Mouse (Mus musculus): Measurements from ENCODE around the gene Strap. TPM values are rescaled to one million over a fixed set of nuclear protein-coding genes. Genes with fewer than 3 reads are reported as not detected.
"Not testable (repeated sequence)": the region's sequence is repeated elsewhere in the genome, so short reads cannot be mapped to it uniquely, and the experiment has no call there.

Gene Strap
- total RNA-seq (2017) = 54.7 and 55.4 TPM in 2 replicates

- peak; percentile 97 for ATAC-seq (ENCODE audit: extremely low read depth, insufficient number of reproducible peaks, low FRiP score, poor library complexity, severe bottlenecking)
Observed at GRCm38 (mm10) chr6:137734846-137735609, at the start of gene Strap. Gene Strap (plus strand): TSS chr6:137735078.

DNA sequence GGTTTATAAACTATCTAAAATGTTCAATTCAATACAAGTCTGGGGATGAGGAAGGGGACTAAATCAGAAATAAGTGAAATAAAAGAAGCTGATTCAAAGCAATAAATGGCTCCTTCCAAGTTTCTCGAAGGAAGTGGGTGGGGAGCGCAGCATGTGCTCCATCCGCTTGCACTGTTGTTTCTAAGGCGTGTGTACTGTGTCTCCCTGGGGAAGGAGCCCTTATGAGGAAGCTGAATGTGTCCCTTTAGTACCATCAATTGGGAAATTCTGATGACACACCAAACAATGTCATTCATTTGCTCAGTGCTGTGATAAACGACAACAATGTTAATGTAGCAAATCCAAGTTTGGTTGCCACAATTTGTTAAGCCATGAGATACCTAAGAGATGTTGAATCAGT, 47.2 kb upstream of the Strap start:
- no peak for ATAC-seq (ENCODE audit: extremely low read depth, insufficient number of reproducible peaks, low FRiP score, poor library complexity, severe bottlenecking)

DNA sequence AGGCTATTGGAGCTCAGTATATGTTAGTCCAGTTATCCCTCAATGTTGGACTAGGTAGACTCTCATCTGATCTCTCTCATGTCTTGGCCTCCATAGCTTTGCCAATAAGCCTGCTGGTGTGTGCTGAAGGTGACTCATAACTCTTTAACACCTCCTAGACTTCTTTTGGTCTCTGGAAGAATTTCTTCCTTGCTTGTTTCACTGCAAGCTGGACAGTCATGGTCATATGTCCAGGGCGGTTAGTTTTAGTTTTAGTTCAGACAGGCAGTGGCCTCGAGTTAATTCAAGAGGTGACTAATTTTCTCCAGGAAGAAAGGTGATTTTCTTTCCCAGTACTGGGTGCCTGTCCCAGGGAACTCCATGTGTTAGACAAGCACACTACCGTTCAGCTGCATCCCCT, 46.8 kb upstream of the Strap start:
- ATAC-seq (ENCODE audit: extremely low read depth, insufficient number of reproducible peaks, low FRiP score, poor library complexity, severe bottlenecking) = no peak

DNA sequence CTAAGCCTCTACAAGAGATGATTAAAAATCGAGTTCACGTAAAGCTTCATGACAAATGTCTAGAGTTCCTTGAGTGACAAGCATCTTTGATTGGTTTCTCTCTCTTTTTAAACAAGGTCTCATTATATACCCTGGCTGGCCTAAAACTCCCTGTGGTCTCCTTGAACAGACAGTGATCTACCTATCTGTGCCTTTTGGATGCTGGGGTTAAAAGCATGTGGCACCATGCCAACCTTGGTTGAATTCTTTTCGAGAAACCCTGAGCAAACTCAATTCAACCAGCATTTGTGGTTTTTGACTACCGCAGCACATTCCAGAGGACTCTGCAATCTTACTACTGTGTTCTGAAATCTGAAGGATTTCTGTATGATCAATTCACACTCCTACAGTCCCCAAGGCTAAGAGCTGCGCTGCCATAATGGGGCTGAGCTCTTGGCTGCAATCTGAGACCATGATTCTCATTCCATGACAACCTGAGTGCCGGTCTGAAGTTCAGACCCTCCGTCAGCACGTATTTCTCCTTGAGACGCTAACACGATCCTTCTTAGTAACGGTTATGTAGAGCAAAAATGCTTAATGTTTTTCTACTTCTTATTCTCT, 46.3 kb upstream of the Strap start:
- no peak for ATAC-seq (ENCODE audit: extremely low read depth, insufficient number of reproducible peaks, low FRiP score, poor library complexity, severe bottlenecking)

GRCm38 (mm10) chr6:137690550-137691119, 44.2 kb upstream of the Strap start:
- ATAC-seq (ENCODE audit: extremely low read depth, insufficient number of reproducible peaks, low FRiP score, poor library complexity, severe bottlenecking) = no peak

DNA sequence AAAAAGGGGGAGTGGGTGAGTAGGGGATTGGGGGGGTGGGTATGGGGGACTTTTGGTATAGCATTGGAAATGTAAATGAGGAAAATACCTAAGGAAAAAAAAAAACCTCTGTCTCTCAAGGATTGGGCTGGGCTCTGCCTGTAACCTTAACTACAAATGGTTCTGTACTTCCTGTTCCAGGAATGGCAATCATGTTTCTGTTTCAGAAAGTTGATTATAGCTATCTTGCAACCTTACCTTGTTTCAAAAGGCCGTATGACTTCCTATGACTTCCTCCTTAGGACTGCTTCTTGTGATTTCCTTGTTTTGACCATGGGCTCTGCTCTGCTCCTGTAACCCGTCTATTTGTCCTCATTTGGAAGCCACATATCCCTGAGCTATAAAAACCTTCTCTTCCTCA, 40.6 kb upstream of the Strap start:
- ATAC-seq (ENCODE audit: extremely low read depth, insufficient number of reproducible peaks, low FRiP score, poor library complexity, severe bottlenecking) = no peak

DNA sequence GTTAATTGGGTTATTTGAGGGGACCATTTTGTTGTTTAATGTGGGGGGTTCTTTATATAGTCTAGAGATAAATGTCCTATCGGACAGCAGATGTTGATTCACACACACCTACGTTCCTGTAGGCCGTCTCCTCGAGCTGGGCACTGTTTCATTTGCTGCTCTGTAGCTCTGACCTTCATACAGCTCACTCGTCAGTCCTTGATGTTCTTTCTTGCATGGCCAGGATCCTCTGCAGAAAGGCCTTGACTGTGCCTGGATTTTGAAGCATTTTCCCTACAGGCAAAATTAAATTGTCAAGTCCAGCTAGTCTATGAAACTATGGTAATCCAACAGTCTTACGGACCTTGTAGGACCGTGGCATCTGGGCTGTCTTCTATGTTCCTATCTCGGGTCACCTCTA, 39.8 kb upstream of the Strap start:
- no peak for ATAC-seq (ENCODE audit: extremely low read depth, insufficient number of reproducible peaks, low FRiP score, poor library complexity, severe bottlenecking)

GRCm38 (mm10) chr6:137696445-137697204, 38.3 kb upstream of the Strap start:
- peak; percentile 68 for ATAC-seq (ENCODE audit: extremely low read depth, insufficient number of reproducible peaks, low FRiP score, poor library complexity, severe bottlenecking)

- ATAC-seq (ENCODE audit: extremely low read depth, insufficient number of reproducible peaks, low FRiP score, poor library complexity, severe bottlenecking) = no peak
Observed at GRCm38 (mm10) chr6:137699434-137699833, 35.4 kb upstream of the Strap start.

DNA sequence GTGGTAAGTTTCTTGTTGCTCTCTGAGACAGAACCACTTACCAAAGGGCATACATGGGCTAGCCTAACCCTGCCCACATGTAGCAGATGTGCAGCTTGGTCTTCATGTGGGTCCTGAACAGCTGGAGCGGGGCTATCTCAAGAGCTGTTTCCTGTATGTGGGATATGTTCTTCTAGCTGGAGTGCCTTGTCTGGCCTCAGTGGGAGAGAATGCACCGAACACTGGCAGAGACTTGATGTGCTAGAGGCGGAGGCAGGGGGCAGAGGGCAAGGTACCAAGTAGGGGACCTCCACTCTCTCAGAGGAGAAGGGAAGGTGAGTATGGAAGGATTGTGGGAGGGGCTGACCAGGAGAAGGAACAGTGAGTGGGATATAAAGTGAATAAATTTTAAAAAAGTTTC, 32.7 kb upstream of the Strap start:
- ATAC-seq (ENCODE audit: extremely low read depth, insufficient number of reproducible peaks, low FRiP score, poor library complexity, severe bottlenecking) = no peak

DNA sequence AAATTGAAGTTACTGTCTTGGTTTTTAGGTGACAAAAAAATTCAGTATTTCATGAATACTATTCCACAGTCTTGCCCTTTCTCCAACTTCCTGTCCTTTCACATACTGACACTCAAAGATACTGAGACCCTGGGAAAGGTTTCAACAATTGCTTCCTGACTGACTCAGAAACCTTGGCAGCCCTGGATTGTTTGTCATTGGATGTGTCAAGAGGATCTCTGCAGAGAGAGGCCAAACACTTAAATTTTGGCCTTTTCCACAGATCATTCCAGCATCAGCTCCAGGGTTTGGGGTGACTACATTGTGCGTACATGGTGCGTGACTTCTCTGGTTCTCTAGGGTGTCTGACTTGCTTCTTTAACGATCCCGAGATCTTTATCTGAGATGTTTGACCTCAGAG, 32.0 kb upstream of the Strap start:
- ATAC-seq (ENCODE audit: extremely low read depth, insufficient number of reproducible peaks, low FRiP score, poor library complexity, severe bottlenecking) = no peak

DNA sequence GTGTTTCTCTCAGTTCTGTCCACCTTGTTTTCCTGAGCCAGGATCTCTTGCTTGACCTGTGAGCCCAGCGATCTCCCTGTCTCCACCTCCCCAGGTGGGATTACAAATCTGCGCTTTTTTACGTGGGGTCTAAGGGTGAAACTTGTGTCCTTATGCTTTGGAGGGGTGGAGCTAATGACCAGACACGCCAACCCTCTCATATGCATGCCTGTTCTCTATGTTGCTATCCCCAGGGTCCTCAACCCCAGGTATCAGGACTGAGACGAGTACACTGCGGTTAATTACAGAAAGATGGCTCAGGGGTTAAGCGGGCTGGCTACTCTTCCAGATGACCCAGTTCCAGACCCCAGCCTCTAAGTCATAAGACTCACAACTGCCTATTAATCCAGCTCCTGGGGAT, 31.4 kb upstream of the Strap start:
- ATAC-seq (ENCODE audit: extremely low read depth, insufficient number of reproducible peaks, low FRiP score, poor library complexity, severe bottlenecking) = no peak

DNA sequence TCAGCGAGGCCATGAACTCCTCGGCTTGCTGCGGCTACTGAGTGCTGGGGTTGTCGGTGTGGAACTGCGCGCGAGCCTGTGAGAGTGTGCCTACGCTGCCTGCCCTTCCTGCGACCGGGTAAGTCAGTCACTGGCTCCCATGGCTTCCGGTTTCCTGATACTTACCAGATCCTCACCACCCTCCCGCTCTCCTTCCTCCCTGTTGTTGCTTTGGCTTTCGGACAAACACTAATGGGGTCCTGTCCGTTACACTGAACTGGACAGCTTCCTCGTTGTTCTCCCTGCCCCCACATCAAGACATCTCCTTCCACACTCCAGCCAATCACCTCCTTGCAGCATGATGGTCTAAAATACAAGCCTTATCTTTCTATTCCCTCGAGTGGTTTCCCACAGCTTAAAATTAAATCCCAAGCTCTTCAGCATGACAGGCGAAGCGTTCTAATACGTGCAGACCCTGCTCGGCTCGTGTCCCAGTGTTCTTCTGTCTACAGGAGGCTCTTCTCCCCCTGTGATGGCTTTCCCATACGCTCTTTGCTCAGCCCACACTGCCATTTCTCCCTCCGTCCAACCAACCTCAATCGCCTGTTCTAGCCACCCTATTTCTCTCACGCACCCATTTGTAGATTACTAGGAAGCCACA, 30.5 kb upstream of the Strap start:
- no peak for ATAC-seq (ENCODE audit: extremely low read depth, insufficient number of reproducible peaks, low FRiP score, poor library complexity, severe bottlenecking)

DNA sequence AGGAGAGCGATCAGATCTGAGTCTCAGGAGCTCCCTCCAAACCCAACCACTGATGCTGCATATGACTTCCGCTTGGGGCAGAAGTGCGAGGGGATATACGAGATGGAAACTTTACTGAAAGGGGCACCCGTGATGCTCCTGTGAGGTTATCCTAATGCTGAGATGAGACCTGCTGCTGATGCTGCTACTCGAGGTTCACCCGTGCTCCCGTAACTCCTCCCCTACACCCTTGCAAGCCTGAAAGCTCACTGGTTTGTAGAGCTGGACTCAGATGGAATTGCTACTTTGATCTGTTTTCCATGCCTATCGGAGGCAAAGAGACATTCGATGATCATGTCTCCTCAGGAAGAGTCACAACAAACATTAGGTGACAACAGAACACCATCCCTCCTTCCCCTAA, 28.7 kb upstream of the Strap start:
- ATAC-seq (ENCODE audit: extremely low read depth, insufficient number of reproducible peaks, low FRiP score, poor library complexity, severe bottlenecking) = no peak

DNA sequence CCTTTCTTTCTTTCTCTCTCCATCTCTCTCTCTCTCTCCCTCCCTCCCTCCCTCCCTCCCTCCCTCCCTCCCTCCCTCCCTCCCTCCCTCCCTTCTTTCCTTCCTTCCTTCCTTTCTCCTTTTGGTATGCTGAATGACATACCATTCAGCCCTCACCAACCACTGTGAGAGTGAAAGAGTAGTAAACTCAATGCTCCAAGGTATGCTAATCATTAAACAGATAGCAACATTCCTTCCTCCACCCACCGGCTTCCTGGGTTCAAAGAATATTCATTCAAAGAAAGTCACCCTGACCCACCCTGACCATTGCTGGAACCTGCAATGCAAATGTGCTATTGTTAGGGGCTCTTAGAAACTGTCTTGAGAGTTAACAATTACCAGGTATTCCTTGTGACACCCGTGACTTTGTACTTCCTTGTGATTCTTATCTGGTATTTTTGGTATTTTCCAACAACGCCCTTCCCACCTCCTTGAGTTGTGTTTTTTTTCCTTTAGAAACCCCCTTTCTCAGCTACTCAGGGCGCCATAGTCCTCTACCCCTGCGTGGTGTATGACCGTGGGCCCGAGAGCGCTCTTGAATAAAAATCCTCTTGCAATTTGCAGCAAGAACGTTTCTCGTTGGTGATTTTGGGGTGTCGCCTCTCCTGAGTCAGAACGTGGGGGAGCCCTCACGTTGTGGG, 26.0 kb upstream of the Strap start:
- ATAC-seq (ENCODE audit: extremely low read depth, insufficient number of reproducible peaks, low FRiP score, poor library complexity, severe bottlenecking) = not testable (repeated sequence)

DNA sequence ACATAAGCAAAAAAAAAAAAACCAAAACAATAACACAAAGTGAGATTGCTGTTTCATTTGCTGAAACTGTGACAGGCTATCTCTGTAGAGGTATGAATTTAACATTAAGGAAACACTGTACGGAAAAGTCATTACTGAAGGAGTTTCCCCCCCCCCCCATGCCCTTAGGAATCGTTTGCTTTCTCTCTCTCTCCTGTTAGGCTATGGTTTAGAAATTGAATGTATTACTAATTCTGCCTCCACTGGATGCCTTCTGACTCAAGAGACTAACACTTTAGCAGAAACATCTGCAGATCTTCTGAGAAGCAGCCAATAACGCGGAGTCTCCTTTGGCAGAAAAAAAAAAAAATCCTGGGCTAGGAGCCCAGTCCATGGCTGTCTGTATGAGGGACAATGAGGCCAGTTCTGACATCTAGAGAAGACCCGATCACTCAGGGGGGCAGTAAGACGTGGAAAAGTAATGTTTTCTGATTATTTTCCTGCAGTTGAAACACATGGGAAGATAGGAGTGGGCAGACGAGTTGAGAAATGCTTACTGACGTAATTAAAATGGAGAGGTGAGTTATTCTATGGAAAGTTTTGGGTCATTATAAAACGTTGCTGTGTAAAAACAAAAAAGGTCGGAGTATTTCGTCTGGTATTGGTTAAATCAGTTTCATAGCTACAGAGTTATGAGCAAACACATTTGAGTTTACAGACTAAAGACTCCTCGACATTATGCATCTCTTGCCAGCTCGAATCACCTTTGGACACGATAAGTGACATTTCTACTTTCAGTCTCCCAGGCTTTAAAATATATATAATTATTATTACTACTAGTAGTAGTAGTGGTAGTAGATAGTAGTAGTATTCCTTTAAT, 24.5 kb upstream of the Strap start:
- no peak for ATAC-seq (ENCODE audit: extremely low read depth, insufficient number of reproducible peaks, low FRiP score, poor library complexity, severe bottlenecking)

DNA sequence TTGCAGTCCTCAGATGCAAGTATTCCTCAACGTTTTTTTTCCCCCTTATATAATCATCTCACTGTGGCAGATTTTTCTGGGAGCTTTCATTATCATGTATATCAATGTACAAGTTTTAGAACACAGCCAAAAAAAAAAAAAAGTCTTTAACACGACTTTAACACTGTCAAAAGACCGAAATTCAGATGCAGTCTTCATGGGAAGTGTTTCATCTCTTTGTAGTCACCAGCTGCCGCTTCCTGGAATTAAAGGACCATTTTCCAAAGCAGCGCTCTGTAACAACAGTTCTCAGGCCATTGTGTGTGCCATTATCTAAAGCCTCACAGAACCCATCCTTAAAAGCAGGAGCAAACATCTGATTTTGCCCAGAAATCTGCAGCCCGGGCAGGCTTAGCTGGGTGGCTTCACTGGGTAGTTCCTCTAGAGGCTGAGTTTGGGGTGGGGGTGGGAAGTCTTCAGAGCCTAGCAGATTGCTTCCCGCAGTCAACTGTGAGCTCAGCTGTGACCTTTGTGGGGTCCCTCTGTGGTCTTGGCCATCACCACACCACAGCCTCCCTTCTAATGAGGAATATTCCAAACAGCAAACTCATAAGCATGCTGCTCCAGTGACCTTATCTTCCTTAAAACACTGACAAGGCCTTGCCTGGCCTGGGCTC, 22.1 kb upstream of the Strap start:
- ATAC-seq (ENCODE audit: extremely low read depth, insufficient number of reproducible peaks, low FRiP score, poor library complexity, severe bottlenecking) = no peak

DNA sequence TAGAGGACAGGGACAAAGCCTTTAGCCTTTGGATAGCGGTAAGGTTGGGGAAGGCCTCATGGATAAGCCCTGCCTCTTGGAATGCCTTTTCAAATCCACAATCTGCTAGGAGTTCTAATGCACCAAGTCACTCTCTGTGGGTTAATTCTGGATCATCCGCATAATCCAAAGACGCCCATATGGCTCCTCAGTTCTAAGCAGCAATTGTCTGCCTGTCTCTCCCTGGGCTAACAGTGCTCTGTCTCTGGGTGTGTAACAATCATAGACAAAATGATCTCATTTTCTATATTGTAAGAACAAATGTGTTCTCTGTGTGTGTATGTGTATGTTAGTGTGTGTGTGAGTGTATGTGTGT, 21.6 kb upstream of the Strap start:
- no peak for ATAC-seq (ENCODE audit: extremely low read depth, insufficient number of reproducible peaks, low FRiP score, poor library complexity, severe bottlenecking)

Measured in neutrophil, adult 5-6 weeks (primary cell).